Mouse (Mus musculus): Measurements from ENCODE around the gene Upk2.

DNA sequence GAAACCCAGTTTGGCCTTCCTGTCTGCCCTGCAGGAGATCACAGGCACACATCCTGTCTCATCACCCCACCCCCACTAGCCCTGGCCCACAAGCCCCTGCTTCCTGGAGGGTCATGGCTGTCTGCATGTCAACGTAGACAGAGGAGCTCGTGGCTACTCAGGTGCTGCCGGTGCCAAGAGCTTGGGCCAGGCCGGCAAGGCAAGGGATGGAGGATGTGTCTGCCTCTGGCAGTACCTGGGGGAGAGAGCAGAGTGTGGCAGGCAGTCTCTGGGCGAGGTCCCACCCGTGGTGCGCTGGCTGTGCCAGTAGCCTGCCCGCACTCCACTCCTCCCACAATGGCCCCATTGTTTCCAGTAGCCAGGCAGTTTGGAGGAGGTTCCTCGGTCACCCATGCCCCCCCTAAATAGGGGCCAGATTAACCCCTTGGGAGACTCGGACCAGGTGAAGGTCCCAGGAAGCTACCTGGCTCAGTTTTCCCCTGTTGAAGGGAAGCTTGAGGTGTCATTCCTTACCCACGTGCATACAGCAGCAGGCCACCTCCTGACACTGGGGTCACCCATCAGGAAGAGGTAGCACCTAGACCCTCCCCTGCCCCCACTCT is 39.6 kb upstream of the Upk2 start:
- TF ChIP-seq CTCF (conservative IDR thresholded peaks at IDR 0.05; ENCODE audit: low read length), result no peak
- no peak for TF ChIP-seq NANOG (IDR thresholded peaks at IDR 0.05; ENCODE audit: borderline replicate concordance, low read length)
- TF ChIP-seq POU5F1 (IDR thresholded peaks at IDR 0.05; ENCODE audit: borderline replicate concordance, low read length), result no peak
